Mouse (Mus musculus): ENCODE measurements around the gene Chid1.
A peak's percentile ranks its signal among the peaks of the same experiment; 100 is the strongest.
"Not testable (repeated sequence)": the region's sequence is repeated elsewhere in the genome, so short reads cannot be mapped to it uniquely, and the experiment has no call there.

Gene Chid1

DNA sequence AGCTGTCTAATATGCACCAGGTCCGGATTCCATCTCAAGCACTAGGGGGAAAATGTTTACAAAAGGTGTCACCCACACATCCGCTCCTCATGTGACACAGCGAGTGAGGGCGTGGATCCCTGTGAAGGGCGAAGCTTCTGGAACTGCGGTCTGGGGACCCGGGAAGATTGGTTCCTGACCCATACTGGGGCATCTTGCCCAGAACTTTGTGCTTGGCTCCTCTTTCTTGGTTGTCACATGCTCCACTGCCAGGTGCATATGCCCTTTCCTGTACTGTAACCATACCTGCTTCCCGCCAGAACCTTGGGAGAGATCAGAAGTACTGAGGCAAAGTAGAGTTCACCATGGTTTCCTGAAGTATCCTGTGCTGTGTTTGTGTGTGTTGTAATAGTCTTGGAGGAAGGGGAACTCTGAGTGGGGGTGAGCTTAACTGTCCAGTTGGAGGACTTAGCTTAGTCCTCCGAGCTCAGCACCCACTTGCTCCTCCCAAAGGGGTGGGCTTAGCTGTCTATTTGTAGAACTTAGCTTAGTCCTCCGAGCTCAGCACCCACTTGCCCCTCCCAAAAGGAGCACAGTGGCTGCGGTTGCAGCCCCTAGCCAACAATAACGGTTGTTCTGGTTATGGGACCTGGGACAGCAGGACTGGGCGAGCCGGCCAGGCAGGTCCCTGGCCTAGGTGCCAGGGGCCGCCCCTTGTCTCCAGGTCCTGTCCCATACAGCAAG is 79.1 kb downstream of the Chid1 start, which contains the start of gene Cracr2b:
TSS of gene Cracr2b (plus strand) at position 704 of the 723 bp plus-strand sequence.
- no peak for DNase-seq (ENCODE audit: low spot score)

DNA sequence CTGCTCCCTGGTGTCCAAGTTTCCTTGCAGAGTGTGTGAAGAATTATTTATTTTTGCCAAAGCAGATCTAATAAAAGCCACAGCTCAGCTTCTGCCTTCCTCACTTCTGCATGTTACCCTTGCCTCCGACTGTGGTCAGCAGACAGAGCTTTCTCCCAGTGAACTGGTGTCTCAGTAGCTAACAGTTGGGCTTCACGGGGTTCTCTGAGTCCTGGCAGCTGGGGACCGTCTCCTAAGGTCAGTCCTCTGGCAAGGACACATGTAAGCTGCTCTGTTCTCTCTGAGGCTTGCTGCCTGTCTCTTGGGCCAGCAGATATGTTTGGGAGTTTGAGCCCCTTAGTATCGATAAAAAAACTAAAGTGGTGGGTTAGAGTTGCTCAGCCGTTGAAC is 79.7 kb downstream of the Chid1 start:
- DNase-seq (ENCODE audit: low spot score): no peak

GRCm38 (mm10) chr7:141459301-141459711 is 80.4 kb downstream of the Chid1 start:
- no peak for DNase-seq (ENCODE audit: low spot score)

DNA sequence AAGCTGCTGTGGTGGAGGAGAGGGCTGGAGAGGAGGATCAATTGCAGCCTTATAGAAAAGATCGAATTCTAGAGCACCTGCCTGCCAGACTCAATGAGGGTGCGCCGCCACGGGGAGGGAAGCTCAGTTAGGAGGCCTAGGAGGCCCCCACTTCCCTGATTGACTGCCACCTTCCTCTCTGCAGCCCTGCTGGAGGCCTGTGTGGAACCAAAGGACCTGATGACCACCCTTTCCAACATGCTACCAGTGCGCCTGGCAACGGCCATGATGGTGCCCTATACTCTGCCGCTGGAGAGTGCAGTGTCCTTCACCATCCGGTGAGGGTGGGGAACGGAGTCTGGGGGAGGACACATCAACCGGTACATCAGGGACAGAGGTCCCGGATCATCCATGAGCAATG is 81.0 kb downstream of the Chid1 start:
- no peak for DNase-seq (ENCODE audit: low spot score)

- DNase-seq (ENCODE audit: low spot score): no peak
Observed at GRCm38 (mm10) chr7:141457986-141458660, 81.5 kb downstream of the Chid1 start.

DNA sequence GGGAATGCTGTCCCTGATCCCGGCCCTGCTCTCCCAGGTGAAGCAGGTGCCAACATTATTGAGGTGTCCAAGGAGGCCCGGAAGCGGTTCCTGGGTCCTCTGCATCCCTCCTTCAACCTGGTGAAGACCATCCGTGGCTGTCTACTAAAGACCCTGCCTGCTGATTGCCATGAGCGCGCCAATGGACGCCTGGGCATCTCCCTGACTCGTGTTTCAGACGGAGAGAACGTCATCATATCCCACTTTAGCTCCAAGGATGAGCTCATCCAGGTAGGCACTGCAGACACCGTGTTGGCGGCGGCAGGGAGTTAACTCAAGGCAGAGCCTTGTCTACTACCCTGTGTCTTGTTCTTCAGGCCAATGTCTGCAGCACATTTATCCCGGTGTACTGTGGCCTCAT is 82.4 kb downstream of the Chid1 start:
- DNase-seq (ENCODE audit: low spot score): no peak

DNA sequence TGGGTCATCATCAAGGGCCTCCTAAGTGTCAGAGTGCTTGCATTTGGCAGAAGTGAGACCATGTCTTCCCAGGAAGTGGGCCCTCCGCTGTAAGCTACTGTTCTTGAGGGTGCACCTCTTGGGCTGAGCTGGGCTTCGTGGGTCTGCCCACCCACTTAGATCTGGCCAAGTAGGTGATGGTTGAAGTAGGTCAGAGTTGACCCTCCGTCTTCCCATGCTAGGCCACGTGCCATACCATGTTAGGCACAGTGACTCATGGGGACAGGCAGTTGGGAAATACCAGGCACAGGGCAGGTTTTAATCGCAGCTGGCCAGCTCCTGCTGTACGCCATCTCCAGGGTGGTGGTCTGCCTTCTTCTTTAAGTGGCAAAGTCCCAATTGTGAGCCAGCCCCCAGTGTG is 82.9 kb downstream of the Chid1 start:
- DNase-seq (ENCODE audit: low spot score): no peak

DNA sequence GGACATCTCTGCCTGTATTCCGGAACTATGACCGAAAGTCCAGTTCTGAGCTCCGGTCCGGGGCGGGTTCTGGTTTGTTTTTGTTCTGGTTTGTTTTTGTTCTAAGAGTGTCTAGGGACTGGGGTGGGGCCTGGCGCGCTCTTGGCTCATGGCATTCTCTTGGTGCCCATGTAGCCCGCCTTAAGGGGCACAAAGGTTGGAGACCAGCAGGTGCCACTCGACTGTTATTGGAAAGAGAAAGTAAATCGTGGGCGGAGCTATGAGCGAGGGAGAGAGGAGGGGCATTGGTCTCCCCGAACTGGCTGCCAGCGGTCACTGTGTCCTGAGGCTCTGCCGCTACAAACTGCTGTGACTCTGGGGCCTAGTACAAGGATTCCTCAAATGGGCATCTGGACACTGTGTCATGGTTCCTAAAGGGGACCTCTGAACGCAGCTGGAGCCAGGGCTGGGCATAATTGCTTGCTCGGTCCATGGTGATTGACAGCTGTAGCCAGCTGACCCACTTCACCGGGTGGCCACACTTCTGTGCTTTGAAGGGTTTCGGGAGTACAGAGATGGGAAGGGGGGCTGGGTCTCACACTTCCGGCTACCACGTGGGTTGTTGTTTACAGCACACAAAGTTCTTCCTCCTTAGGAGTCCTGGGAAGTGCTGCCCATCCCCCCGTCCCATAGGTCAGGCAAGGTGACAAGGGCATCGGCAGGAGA is 83.9 kb downstream of the Chid1 start:
- peak; percentile 65 for DNase-seq (ENCODE audit: low spot score)

- DNase-seq (ENCODE audit: low spot score): peak; percentile 91
Observed at GRCm38 (mm10) chr7:141454967-141455551, 84.6 kb downstream of the Chid1 start, which contains the start of gene Pnpla2. TSS of gene Pnpla2 (plus strand) at chr7:141455198.

DNA sequence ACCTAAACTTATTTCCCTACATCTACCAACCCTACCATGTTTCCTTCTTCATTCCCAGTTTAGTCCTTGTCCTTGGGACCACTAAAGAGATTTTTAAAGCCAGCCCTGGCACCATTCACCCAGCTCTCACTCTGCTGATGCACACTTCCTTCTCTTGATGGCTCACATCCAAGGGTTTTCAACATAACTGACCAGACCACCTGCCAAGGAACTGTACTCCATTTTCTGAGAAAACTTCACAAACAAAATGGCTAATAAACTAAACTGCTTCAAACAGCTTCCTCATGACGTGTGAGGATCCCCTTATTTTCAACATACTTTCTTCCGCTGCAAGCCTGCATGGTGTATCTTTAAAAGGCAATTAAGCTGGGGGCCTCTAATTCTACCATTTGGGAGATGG is 86.0 kb downstream of the Chid1 start:
- no peak for DNase-seq (ENCODE audit: low spot score)

DNA sequence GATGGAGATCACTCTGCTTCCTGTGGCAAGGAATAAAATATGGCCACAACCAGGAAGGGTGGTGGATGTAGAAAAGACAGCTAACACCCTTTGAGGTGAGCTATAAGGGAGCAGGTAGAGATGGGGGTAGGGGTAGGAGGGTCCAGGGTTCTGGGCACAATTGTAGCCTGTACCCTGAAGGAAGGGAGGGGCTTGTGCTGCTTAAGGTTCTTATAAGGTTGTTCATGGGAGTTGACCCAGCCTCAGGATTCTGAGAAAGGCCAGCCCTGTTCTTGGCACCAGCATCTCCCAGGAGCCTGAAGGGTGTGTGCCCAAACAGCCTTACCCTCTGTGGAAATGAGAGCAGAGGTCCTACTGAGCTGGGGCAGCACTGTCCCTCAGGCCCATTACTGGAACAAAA is 87.7 kb downstream of the Chid1 start:
- DNase-seq (ENCODE audit: low spot score): no peak

- peak; percentile 94 for DNase-seq (ENCODE audit: low spot score)
Observed at GRCm38 (mm10) chr7:141447110-141447991, 92.3 kb downstream of the Chid1 start, which contains the start of gene Rplp2. TSS of gene Rplp2 (plus strand) at chr7:141447370.

DNA sequence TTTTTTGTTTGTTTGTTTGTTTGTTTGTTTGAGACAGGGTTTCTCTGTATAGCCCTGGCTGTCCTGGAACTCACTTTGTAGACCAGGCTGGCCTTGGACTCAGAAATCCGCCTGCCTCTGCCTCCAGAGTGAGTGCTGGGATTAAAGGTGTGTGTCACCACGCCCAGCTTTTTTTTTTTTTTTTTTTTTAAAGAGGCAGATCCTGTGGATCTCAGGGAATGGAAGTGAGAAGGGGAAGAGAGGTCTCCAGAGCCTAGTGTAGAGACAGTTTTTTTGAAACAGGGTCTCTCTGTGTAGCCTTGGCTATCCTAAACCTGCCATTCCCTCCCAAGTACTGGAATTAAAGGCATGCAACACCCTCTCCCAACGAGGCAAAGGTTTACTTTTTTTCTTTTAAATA is 93.3 kb downstream of the Chid1 start:
- DNase-seq (ENCODE audit: low spot score): not testable (repeated sequence)

GRCm38 (mm10) chr7:141443828-141444237 is 95.8 kb downstream of the Chid1 start, which contains the start of gene Pidd1:
TSS of gene Pidd1 (minus strand) at chr7:141444025.
- DNase-seq (ENCODE audit: low spot score): no peak
